Mouse (Mus musculus) kidney, adult 11 months (tissue): ENCODE results near the gene Faah.

ENCODE experiments used
- DNase-seq: peaks from one replicate; pipeline ENCODE4 v3.0.0; 2022

The Faah gene

DNA sequence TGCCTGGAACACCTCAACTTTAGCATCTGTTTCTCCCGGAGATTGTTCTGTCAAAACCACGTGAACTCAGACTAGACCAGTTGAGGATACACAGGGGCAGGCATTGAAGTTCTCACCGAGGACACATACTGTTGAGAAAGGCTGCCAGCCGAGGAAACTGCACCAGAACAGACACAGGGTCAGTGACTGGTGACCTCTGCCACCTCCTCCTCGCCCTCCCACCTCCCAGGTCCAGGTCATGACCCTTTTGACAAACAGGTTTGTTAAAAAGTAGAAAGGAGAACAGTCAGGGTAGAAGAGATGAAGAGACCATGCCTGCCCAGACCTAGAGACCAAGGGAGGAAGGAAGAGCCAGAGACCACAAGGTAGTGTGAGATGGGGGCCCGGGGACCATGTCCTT is 17.1 kb downstream of the Faah start:
- DNase-seq = no peak

GRCm38 (mm10) chr4:115996729-115997128 is 21.0 kb downstream of the Faah start:
- DNase-seq = no peak

DNA sequence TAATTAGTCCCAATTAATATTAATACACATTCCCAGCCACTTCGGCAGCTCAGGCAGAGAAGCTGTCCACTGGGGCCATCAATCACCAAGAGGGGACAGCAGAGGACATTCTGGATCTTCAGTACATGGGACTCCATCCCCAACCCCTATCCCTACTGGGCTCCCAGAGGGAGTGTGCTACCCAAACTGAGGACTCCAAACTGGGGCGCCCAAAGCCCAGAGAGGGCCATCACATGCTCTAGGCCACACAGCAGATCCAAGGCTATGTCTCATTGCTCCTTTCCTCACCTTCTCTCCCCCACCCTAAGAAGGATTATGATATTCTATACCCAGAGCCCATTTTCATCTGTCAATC is 22.4 kb downstream of the Faah start:
- DNase-seq = no peak

GRCm38 (mm10) chr4:115994662-115995375 is 22.9 kb downstream of the Faah start:
- no peak for DNase-seq

- DNase-seq = no peak
These were observed 28.3 kb downstream of the Faah start for GRCm38 (mm10) chr4:115989382-115989781.

GRCm38 (mm10) chr4:115987858-115988530 is 29.7 kb downstream of the Faah start:
- no peak for DNase-seq

GRCm38 (mm10) chr4:115987436-115987835 is 30.3 kb downstream of the Faah start:
- DNase-seq = no peak

GRCm38 (mm10) chr4:115984967-115985366 is 32.8 kb downstream of the Faah start:
- DNase-seq = no peak

DNA sequence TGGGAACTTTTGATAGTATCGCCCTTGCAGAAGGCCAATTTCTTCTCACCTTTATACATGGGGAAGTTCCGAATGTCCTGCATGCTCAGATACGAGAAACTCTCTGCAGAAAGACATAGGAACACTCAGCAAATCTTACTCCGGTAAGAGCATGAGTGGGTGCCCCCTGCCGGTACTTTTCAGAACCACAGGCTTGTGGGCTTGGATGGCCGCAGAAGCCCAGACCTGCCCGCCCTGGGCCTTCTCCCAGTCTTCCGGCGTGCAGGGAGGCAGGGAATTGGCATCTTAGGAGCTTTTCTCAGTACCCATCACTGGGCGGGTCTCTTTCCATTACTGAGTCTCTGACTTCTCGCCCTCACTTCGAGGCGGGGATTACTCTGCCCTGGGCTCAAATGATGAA is 33.6 kb downstream of the Faah start:
- peak; percentile 72 for DNase-seq

- DNase-seq = peak; percentile 33
These were observed 37.0 kb downstream of the Faah start for GRCm38 (mm10) chr4:115980676-115981075.

DNA sequence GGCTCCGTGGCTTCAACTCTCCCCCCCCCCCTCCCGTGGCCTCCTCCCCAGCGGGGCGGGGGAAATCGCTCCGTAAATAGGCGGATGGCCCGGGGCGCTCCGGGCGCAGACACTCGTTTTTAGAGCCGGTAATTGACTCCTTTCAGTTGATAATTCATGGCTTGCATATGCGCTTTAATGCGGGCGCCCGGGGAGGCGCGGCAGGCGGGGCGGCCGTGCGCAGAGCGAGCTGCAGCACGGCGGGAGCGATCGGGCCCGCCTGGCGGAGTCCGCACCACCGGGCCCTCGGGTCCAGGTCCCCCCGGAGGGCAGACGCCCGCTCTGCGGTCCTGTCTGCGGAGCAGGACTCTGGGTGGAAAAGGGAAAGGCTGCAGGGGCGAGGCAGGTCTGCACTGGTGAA is 38.3 kb downstream of the Faah start:
- DNase-seq = no peak

- no peak for DNase-seq
These were observed 38.8 kb downstream of the Faah start for GRCm38 (mm10) chr4:115978911-115979310.

DNA sequence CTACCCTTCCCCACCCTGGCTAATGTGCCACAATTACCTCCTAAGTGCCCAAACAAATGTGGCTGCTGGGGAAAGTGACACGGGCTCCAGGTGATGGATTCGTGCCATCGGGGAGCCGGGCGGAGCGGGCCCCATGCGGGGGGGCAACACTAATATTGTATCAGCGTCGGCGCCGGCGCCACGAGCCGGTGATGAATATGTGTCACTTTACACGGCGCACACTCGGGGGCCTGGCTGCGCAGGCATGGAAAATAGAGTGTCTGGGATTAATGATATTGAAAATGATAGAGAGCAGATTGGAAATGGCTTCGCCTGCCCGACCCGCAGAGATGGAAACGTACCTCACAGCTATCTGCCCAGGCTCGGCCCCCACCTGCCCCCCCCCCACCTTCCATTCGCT is 45.2 kb downstream of the Faah start:
- DNase-seq = no peak

- DNase-seq = no peak
These were observed 53.3 kb downstream of the Faah start for GRCm38 (mm10) chr4:115964446-115964845.

- no peak for DNase-seq
These were observed 54.0 kb downstream of the Faah start for GRCm38 (mm10) chr4:115963751-115964150.

GRCm38 (mm10) chr4:115962671-115963412 is 54.9 kb downstream of the Faah start:
- DNase-seq = no peak

DNA sequence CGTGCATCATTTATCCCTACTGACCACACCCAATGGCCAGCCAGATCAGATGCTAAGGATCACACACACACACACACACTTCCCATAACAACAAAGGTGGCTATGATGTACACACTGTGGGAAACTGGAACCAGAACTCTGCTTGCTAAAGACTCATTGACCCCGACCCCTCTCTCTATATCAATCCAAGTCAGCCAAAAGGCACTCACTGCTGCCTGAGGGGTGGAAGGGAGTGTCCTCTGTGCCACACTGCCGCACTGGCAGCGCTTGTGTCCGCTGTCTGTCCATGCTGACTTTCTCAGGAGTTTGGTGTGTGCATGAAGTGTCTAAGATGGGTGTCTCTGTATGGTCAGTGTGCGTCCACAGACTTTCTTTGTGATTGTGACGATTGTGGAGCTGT is 55.7 kb downstream of the Faah start:
- no peak for DNase-seq

GRCm38 (mm10) chr4:115959546-115959945 is 58.2 kb downstream of the Faah start:
- no peak for DNase-seq

DNA sequence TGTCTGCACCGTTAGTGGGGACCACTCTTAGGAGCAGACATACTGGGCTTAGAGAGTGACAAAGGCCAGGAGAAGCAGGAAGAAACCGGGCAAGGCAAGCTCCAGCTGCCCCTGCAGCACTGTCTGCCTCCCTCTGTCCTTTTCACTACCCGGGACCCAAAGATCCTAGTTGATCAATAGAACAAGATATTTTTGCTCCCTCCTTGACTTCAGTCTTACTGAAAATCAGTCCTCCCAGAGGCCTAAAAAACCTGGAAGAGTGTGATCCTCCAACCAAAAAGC is 62.3 kb downstream of the Faah start:
- DNase-seq = no peak

- no peak for DNase-seq
These were observed 62.9 kb downstream of the Faah start for GRCm38 (mm10) chr4:115954656-115955493.

DNA sequence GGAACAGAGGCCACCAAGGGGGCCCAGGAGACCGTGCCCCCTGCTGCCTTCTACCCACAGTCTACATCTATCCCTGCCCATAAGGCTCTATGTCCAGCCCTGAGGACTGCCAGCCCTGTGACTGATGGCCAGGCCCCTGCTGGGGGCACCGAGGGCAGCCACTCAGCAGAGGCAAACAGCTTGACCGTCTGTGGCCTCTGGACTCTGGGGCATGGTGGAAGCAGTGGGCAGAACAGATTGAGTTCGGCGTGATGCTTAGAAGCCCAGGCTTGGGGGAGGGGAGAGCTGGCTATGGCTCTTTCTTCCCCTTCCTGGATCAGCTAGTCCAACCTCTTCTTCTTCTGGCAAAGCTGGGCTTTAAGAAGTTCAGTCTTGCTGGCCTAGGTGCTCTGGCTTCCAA is 64.2 kb downstream of the Faah start:
- DNase-seq = peak; percentile 60

GRCm38 (mm10) chr4:115952758-115953157 is 65.0 kb downstream of the Faah start:
- peak; percentile 36 for DNase-seq

DNA sequence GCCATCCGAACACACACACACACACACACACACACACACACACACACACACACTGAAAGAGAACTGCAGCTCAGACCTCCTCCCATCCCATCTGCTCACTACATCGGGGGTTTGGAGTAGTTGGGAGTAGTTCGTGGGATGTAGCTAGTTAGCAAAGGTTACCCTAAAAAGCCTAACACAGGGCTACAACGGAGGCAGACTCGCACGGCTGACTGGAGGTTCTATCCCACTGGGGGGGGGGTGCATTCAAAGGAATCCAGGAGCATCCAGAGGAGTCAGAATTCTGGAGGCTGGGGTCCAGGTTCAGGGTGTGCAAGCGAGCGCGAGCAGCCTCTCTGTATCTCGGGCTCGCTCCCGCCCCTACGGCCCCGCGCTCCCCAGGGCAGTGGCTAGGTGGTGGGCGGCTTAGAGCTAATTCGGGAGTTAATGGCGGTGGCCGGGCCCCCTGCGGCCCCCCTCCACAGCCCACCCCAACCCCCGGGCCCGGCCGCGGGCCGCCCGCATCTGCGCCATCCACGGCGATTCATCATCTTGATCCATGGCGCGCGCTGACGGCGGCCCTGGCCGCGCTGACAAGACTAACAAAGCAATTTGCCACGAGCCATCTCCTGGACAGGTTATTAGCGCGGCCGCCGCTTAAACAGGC is 73.9 kb downstream of the Faah start:
- DNase-seq = no peak
